Mouse (Mus musculus) cerebellum, adult 9-11 months (tissue): ENCODE results near the gene Gm36245.
"Not testable (repeated sequence)": the region's sequence is repeated elsewhere in the genome, so short reads cannot be mapped to it uniquely, and the experiment has no call there.

Experiments
- DNase-seq: peaks from one replicate; pipeline ENCODE4 v3.0.0; 2022

Gene Gm36245

GRCm38 (mm10) chr15:77598958-77599357, at the start of gene Gm36245:
Gm36245 (plus strand) TSS chr15:77599258.
- no peak for DNase-seq

- DNase-seq: no peak
These were observed 37.3 kb upstream of the Gm36245 start, which contains the start of gene 1700025B11Rik for GRCm38 (mm10) chr15:77561792-77562191. 1700025B11Rik (minus strand) TSS chr15:77561892.

GRCm38 (mm10) chr15:77563219-77563618, 35.8 kb upstream of the Gm36245 start:
- DNase-seq: no peak

GRCm38 (mm10) chr15:77578801-77579200, 20.3 kb upstream of the Gm36245 start:
- no peak for DNase-seq

- no peak for DNase-seq
These were observed 19.7 kb upstream of the Gm36245 start for GRCm38 (mm10) chr15:77579311-77579710.

- no peak for DNase-seq
These were observed 17.4 kb upstream of the Gm36245 start for GRCm38 (mm10) chr15:77581681-77582080.

GRCm38 (mm10) chr15:77587026-77587425, 12.0 kb upstream of the Gm36245 start:
- no peak for DNase-seq

GRCm38 (mm10) chr15:77588981-77589380, 10.1 kb upstream of the Gm36245 start:
- DNase-seq: no peak

- no peak for DNase-seq
These were observed 8.2 kb upstream of the Gm36245 start for GRCm38 (mm10) chr15:77590881-77591280.

- no peak for DNase-seq
These were observed 5.5 kb upstream of the Gm36245 start for GRCm38 (mm10) chr15:77593557-77593956.

- no peak for DNase-seq
These were observed 3.1 kb upstream of the Gm36245 start, which contains the start of gene Apol10b for GRCm38 (mm10) chr15:77595961-77596360. Apol10b (minus strand) TSS chr15:77596125.

- DNase-seq: no peak
These were observed 629 bp upstream of the Gm36245 start for GRCm38 (mm10) chr15:77598429-77598828.

GRCm38 (mm10) chr15:77606069-77606468, 7.0 kb downstream of the Gm36245 start:
- no peak for DNase-seq

- no peak for DNase-seq
These were observed 25.7 kb downstream of the Gm36245 start for GRCm38 (mm10) chr15:77624710-77625109.

- not testable (repeated sequence) for DNase-seq
These were observed 27.4 kb downstream of the Gm36245 start for GRCm38 (mm10) chr15:77626471-77626870.

GRCm38 (mm10) chr15:77628647-77629046, 29.6 kb downstream of the Gm36245 start:
- not testable (repeated sequence) for DNase-seq

- not testable (repeated sequence) for DNase-seq
These were observed 30.8 kb downstream of the Gm36245 start for GRCm38 (mm10) chr15:77629822-77630221.

GRCm38 (mm10) chr15:77643176-77643575, 44.1 kb downstream of the Gm36245 start, which contains the start of gene Apol11b:
Apol11b (minus strand) TSS chr15:77643286.
- not testable (repeated sequence) for DNase-seq

- DNase-seq: not testable (repeated sequence)
These were observed 52.1 kb downstream of the Gm36245 start for GRCm38 (mm10) chr15:77651143-77651542.
